Mouse (Mus musculus): ENCODE results near the gene Cyp2d10. TPM values are rescaled to one million over a fixed set of nuclear protein-coding genes. Genes with fewer than 3 reads are reported as not detected.
"Not testable (repeated sequence)": the region's sequence is repeated elsewhere in the genome, so short reads cannot be mapped to it uniquely, and the experiment has no call there.

Cyp2d10 gene
- not detected in 2 replicates for total RNA-seq (2014; fragmentation: Nextera tagmentation)
- not detected in 2 replicates for total RNA-seq (2017)

GRCm38 (mm10) chr15:82406981-82407380 is at the start of gene Cyp2d10:
Gene Cyp2d10 (minus strand): TSS chr15:82407195.
- ATAC-seq (replicated peaks; ENCODE audit: poor library complexity, severe bottlenecking), result no peak

DNA sequence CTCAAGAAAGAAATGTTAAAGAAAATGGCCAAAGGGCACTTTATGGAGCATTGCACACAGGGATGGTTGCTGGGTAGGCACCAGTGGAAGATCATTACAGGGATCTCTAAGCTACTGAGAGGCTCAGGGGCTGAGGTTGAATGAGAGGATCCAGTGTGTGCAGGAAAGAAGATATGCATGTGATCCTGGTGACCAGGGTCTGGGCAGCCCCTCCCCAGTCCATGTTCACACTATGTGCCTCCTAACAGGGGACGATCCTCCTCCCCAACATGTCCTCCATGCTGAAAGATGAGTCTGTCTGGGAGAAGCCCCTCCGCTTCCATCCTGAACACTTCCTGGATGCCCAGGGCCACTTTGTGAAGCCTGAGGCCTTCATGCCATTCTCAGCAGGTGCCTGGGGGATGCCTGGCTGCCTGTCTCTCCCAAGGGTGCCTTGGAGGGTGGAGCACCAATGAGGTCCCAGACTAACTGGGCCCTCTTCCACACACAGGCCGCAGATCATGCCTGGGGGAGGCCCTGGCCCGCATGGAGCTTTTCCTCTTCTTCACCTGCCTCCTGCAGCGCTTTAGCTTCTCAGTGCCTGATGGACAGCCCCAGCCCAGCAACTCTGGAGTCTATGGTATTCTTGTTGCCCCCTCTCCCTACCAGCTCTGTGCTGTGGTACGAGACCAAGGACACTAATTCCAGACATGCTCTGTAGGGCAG is 49.2 kb upstream of the Cyp2d10 start:
- ATAC-seq (replicated peaks; ENCODE audit: poor library complexity, severe bottlenecking), result not testable (repeated sequence)

DNA sequence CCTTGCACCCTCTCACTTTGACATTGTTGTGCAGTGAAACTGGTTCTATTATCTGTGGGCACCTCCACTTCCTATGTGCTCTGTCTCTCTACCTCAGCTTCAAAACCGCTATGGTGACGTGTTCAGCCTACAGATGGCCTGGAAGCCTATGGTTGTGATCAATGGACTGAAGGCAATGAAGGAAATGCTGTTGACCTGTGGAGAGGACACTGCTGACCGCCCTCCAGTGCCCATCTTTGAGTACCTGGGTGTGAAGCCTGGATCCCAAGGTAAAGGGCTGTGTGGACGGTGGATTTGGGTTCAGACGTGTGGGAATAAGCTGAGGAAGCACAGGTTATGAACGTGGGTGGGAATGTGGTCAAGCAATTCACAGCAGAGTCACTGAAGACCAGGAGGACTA is 46.5 kb upstream of the Cyp2d10 start:
- ATAC-seq (replicated peaks; ENCODE audit: poor library complexity, severe bottlenecking), result not testable (repeated sequence)

- not testable (repeated sequence) for ATAC-seq (replicated peaks; ENCODE audit: poor library complexity, severe bottlenecking)
Measured at GRCm38 (mm10) chr15:82452133-82452532, 45.1 kb upstream of the Cyp2d10 start.

GRCm38 (mm10) chr15:82450045-82450444 is 43.0 kb upstream of the Cyp2d10 start:
- ATAC-seq (replicated peaks; ENCODE audit: poor library complexity, severe bottlenecking), result not testable (repeated sequence)

DNA sequence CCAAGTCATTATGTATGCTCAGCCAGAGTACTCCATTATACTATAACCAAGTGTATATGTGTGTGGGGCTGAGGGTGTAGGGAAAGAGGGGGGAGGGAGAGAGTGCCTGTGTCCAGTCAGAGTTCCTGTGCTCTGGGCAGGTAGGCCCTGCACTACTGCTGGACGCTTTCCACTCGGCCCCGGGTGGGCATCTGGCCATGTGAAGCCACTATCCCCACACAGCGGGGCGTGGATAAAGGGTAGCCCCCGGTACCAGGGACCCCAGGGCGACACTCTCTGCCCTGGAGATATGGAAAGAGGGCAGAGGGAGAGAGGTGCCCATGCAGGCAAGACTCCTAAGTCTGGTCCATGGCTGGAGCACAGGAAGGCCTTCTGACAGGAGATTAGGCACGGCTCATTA is 38.2 kb upstream of the Cyp2d10 start:
- no peak for ATAC-seq (replicated peaks; ENCODE audit: poor library complexity, severe bottlenecking)

DNA sequence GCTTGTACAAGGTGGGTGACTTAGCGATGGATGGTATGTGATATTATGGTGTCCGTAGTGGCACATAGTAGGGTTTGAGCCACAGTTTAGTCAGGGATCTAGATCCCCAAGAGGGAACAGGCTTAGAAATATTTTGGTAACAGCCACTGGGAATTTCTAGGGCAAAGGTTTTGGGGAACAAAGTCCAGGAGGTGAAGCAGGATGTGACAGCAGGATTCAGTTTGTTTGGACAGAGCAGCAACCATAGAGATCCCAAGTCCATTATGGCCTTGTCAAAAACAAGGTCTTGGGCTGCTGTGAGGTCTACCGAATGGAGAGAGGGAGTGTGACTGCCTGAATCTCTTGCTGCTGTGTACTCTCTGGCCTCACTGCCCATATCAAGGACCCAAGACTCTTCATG is 36.7 kb upstream of the Cyp2d10 start:
- no peak for ATAC-seq (replicated peaks; ENCODE audit: poor library complexity, severe bottlenecking)

DNA sequence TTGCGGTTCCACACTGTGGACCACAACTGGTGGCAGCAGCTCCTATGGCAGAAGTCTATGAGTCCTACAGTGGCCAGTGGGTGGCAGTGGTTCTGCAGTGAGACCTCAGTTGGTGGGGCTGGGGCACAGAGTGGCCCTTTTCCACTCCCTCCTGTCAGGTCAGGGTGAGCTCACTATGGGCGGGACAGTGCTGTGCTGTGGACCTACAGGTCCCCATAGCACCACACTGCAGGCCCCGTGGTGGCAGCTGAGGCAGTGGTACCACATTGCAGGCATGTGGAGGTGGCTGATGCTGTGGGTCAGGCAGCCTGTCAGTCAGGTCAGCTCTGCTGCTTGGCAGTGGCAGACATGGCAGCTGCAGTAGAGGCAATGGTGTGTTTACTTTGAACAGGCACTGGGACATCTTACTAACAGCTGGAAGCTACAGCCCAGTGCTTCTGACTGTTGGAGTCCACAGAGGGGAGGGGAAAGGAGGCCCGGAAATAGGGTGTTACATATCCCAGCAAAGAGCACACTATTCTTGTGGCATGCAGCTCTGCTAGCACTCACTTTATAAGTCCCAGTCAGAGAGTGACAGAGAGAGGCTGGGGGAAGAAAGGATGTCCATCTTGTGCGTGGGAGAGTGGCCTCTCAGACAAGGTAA is 31.1 kb upstream of the Cyp2d10 start:
- no peak for ATAC-seq (replicated peaks; ENCODE audit: poor library complexity, severe bottlenecking)

- ATAC-seq (replicated peaks; ENCODE audit: poor library complexity, severe bottlenecking), result no peak
Measured at GRCm38 (mm10) chr15:82435606-82436005, 28.6 kb upstream of the Cyp2d10 start.

DNA sequence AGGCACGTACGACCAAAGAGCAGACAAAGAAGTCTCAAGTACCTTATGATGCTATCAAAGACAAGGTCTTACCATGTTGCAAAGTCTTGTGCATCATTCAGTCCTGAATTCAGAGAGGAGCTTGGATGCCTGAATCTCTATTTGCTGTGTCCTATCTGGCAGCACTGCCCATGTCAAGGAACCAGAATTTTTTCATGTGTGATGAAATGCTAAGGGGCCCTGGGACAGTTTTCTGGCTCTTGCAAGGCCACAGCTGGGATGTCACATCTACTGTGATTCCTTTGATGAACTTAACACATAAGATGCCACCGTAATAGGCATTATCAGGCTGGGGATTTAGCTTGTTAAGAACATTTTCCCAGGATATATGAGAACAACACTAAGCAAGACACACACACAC is 28.0 kb upstream of the Cyp2d10 start:
- no peak for ATAC-seq (replicated peaks; ENCODE audit: poor library complexity, severe bottlenecking)

DNA sequence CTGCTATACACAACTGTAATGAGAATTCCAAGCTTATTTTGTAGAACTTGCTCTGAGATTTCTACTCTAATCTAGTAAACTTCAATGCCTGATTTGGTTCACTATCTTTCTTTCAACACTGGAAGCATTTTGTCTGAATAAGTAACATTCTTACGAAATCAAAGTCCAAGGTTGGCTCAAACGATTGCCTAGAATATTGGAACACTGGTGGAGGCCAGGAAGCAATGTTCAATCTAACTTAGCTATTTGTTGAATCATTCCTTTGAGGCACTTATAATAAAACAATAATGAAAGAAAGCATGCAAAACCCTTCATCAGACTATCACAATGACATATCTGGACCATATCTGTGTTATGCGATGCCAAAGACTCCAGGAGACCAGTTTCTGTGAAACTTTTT is 27.5 kb upstream of the Cyp2d10 start:
- no peak for ATAC-seq (replicated peaks; ENCODE audit: poor library complexity, severe bottlenecking)

GRCm38 (mm10) chr15:82433621-82434020 is 26.6 kb upstream of the Cyp2d10 start:
- ATAC-seq (replicated peaks; ENCODE audit: poor library complexity, severe bottlenecking), result no peak

DNA sequence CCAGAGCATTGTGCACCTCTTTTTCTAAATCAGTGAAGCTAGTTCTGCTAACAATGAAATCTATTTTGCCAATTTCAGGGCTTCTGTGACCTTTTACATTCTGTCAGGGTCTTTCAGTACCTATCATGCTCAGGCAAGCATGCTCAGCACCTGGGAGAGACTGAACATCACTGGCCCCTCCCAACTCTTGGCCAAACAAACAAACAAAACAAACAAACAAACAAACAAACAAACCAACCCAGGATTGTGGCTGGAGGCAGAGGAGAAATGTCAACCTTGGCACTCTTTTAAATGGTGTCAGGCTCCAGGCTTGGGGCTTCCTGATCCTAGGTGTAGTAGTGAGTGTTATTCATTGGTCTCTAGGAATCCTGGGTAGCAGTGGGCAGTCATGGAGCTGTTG is 26.1 kb upstream of the Cyp2d10 start, which contains the start of gene Cyp2d9:
Gene Cyp2d9, plus strand, starts transcription at position 301 of the 400 bp plus-strand sequence.
- no peak for ATAC-seq (replicated peaks; ENCODE audit: poor library complexity, severe bottlenecking)

DNA sequence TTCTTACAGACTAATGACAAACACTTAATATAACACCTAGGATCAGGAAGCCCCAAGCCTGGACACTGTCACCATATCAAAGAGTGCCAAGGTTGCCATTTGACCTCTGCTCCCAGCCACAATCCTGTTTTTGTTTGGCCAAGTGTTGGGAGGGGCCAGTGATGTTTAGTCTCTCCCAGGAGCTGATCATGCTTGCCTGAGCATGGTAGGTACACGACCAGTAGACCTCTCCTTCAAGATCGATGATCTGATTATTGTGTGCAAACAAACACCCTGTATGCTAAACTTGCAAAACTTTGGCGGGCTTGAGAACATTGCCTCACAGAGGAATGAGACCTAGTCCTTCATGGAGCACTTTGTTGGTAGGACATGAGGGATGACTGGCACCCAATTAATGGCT is 16.5 kb upstream of the Cyp2d10 start:
- no peak for ATAC-seq (replicated peaks; ENCODE audit: poor library complexity, severe bottlenecking)

- no peak for ATAC-seq (replicated peaks; ENCODE audit: poor library complexity, severe bottlenecking)
Measured at GRCm38 (mm10) chr15:82422935-82423334, 15.9 kb upstream of the Cyp2d10 start.

GRCm38 (mm10) chr15:82418616-82419015 is 11.6 kb upstream of the Cyp2d10 start:
- ATAC-seq (replicated peaks; ENCODE audit: poor library complexity, severe bottlenecking), result no peak

DNA sequence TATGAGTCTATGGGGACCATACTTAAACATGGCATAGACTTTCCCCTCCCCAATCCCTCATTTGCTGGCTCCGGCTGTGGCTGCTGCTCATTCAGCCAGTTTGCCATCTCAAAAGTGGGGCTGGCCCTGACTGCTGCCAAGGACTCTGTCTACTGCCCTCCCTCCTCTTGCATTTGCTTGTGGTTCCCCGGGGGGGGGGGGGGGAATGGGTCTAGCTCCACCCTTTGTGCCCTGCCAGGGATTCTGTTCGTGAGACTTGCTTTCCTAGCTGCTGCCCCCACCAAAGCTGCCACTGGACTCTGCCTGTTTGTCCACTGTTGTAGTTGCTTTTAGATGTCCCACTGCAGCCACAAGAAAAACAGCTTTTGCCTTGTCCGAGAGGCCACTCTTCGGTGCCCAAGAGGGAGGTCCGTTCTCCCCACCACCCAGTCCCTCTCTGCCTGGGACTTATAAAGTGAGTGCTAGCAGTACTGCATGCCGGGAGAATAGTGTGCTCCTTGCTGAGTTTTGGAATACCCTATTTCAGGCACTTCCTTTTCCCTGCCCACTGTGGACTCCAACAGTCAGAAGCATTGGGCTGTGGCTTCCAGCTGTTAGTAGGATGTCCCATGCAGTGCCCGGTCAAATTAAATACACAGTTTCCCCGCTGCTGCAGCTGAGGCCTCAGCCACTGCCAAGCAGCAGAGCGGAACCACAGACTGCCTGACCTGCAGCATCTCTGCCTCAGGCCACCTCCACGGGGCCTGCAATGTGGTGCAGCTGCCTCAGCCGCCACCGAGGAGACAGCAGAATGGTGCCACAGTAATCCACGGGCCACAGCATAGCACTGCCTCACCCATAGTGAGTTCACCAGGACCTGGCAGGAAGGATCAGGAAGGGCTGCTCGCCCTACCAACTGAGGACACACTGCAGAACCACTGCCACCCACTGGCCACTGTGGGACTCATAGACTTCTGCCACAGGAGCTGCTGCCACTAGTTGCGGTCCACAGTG is 10.1 kb upstream of the Cyp2d10 start:
- peak; percentile 94 for ATAC-seq (replicated peaks; ENCODE audit: poor library complexity, severe bottlenecking)

DNA sequence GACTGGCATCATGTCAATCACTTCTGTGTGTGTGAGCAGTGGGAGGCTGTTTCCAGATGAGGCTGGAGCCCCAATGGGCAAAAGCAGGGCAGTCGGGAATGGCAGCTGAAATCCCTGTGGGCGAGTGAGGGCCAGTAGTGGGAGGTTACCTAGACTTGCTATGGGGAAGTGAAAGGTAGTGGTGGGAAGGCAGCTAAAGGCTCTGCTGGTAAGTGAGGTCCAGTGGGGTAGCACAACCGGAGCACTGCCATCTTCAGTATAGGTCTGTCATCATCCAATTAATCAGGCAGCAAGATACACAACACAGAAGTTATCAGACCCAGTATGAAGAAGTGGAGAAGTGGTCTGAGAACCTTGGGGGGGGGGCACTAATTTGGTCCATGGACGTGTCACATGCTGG is 541 bp upstream of the Cyp2d10 start:
- ATAC-seq (replicated peaks; ENCODE audit: poor library complexity, severe bottlenecking), result no peak

GRCm38 (mm10) chr15:82404163-82404562 is 2.8 kb downstream of the Cyp2d10 start:
- no peak for ATAC-seq (replicated peaks; ENCODE audit: poor library complexity, severe bottlenecking)

GRCm38 (mm10) chr15:82403606-82404005 is 3.4 kb downstream of the Cyp2d10 start:
- ATAC-seq (replicated peaks; ENCODE audit: poor library complexity, severe bottlenecking), result no peak

DNA sequence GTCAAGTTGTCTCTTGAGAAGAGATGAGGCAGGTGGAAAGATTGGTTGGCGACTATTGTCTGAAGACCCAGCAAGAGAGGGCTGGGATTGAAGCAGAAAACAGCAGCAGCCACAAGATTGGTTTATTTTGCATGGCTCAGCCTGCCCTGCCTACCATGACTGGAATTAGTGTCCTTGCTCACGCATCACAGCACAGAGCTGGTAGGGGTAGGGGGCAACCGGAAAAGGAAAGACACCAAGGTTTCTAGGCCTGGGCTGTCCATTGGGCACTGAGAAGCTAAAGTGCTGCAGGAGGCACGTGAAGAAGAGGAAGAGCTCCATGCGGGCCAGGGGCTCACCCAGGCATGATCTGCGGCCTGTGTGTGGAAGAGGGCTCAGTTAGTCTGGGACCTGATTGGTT is 4.3 kb downstream of the Cyp2d10 start:
- no peak for ATAC-seq (replicated peaks; ENCODE audit: poor library complexity, severe bottlenecking)

Measured in granulocyte monocyte progenitor cell, adult 5-6 weeks (primary cell).